Comparison of ENCODE assay signal across 16 mouse cellular contexts in genomic region chr6:136625421-136625820, GRCm38 (mm10).
"Had no signal": no experiment of that assay in that cellular context is flagged by ENCODE, and none has a peak within 500 bp of the region (broad histone marks: within the 10 kb centered on the region; RNA-seq: fewer than 3 reads in every experiment).

No protein-coding gene starts in this region.

- H3K9me3 ChIP-seq: lung, embryonic 15.5 days; megakaryocyte, embryonic 14.5 days; midbrain, embryonic 12.5 days; midbrain, embryonic 15.5 days; neural tube, embryonic 12.5 days had no signal

- ATAC-seq: liver, postnatal 0 days; lung, postnatal 0 days; midbrain, embryonic 15.5 days had no signal

- H3K27me3 ChIP-seq: lung, embryonic 15.5 days; megakaryocyte, embryonic 14.5 days; neural tube, embryonic 12.5 days had no signal

- H3K27ac ChIP-seq: lung, embryonic 15.5 days; macrophage; midbrain, embryonic 12.5 days; midbrain, embryonic 15.5 days; neural tube, embryonic 12.5 days had no signal

- H3K4me3 ChIP-seq: lung, embryonic 15.5 days; megakaryocyte, embryonic 14.5 days; midbrain, embryonic 12.5 days; midbrain, embryonic 15.5 days; neural tube, embryonic 12.5 days had no signal

- H3K9ac ChIP-seq: liver, postnatal 0 days; lung, embryonic 15.5 days; midbrain, embryonic 12.5 days; midbrain, embryonic 15.5 days; neural tube, embryonic 12.5 days had no signal

- DNase-seq: liver, postnatal 0 days; lung, adult 2 months; lung, postnatal 14 days; lung, postnatal 36 days; right cerebral cortex, postnatal 14 days; spleen, adult 18-20 months; thymus, adult 18-20 months; thymus, postnatal 14 days; thymus, postnatal 36 days had no signal

- H3K36me3 ChIP-seq: lung, embryonic 15.5 days; midbrain, embryonic 12.5 days; midbrain, embryonic 15.5 days; neural tube, embryonic 12.5 days had no signal

- H3K4me2 ChIP-seq: lung, embryonic 15.5 days; midbrain, embryonic 12.5 days; midbrain, embryonic 15.5 days; neural tube, embryonic 12.5 days had no signal

- H3K4me1 ChIP-seq: lung, embryonic 15.5 days; megakaryocyte, embryonic 14.5 days; midbrain, embryonic 12.5 days; midbrain, embryonic 15.5 days; neural tube, embryonic 12.5 days had no signal
